Mouse (Mus musculus) C2C12 (cell line): ENCODE results near the gene Pdcd1. TPM values are rescaled to one million over a fixed set of nuclear protein-coding genes. Genes with fewer than 3 reads are reported as not detected.

ENCODE experiments used
- H3K27me3 ChIP-seq: one replicate; pipeline ENCODE4 v1.6.1; 2011; ENCODE audit not compliant: control insufficient read depth, insufficient read depth, insufficient read length
- H3K36me3 ChIP-seq: one replicate; pipeline ENCODE4 v1.6.1; 2011; ENCODE audit not compliant: control insufficient read depth, insufficient read depth
- H3K4me3 ChIP-seq: one replicate; pipeline ENCODE4 v1.5.1; 2011; ENCODE audit warnings: mild to moderate bottlenecking, control low read depth; ENCODE audit not compliant: poor library complexity, insufficient read depth, severe bottlenecking
- H3K79me2 ChIP-seq: one replicate; pipeline ENCODE4 v1.6.1; 2011; ENCODE audit not compliant: control insufficient read depth, insufficient read depth
- H3K79me3 ChIP-seq: one replicate; pipeline ENCODE4 v1.6.1; 2011; ENCODE audit warnings: low read depth, control low read depth
- H3ac ChIP-seq: one replicate; pipeline ENCODE3; 2011; ENCODE audit warnings: low read depth; ENCODE audit not compliant: control insufficient read depth, insufficient read length
- CEBPB ChIP-seq: IDR thresholded peaks from one replicate; pipeline ENCODE4 v1.6.1; 2011; ENCODE audit warnings: low read depth, mild to moderate bottlenecking, control low read depth, moderate library complexity
- CTCF ChIP-seq: IDR thresholded peaks from one replicate; pipeline ENCODE4 v1.5.1; 2011; ENCODE audit not compliant: control insufficient read depth, insufficient read depth, insufficient read length
- FOSL1 ChIP-seq: IDR thresholded peaks from one replicate; pipeline ENCODE4 v1.8.0; 2011; ENCODE audit warnings: mild to moderate bottlenecking, low read length; ENCODE audit not compliant: poor library complexity, insufficient read depth, severe bottlenecking
- MAX ChIP-seq: IDR thresholded peaks from one replicate; pipeline ENCODE4 v1.6.1; 2011; ENCODE audit warnings: mild to moderate bottlenecking, control low read depth
- MYOD1 ChIP-seq: IDR thresholded peaks from one replicate; pipeline ENCODE4 v1.6.1; 2011; ENCODE audit warnings: low read depth; ENCODE audit not compliant: control insufficient read depth, insufficient read length
- MYOG ChIP-seq: IDR thresholded peaks from one replicate; pipeline ENCODE4 v1.6.1; 2011; ENCODE audit not compliant: control insufficient read depth, insufficient read length; ENCODE audit errors: extremely low read depth
- USF1 ChIP-seq: IDR thresholded peaks from one replicate; pipeline ENCODE4 v1.6.1; 2011; ENCODE audit warnings: low read depth, mild to moderate bottlenecking, control low read depth, moderate library complexity
- polyA plus RNA-seq: library from polyadenylated mRNA; unstranded; fragments of >200 nt; fragmentation: generic; extraction: Trizol; gene quantifications from one replicate; pipeline ENCODE4 v1.2.1, GENCODE M21; 2012; ENCODE audit warnings: missing spikeins

The Pdcd1 gene
- polyA plus RNA-seq, 1 experiment: not detected

GRCm38 (mm10) chr1:93988786-93989185 lies 63.6 kb downstream of the Pdcd1 start:
- TF ChIP-seq USF1 (no peak), FOSL1 (no peak), MYOG (no peak), MYOD1 (no peak), CTCF (no peak), CEBPB (no peak), MAX (no peak)
- Histone ChIP-seq H3K79me3 (no peaks in the 10 kb centered on the region), H3K4me3 (no peak overlapping the region), H3K36me3 (no peaks in the 10 kb centered on the region), H3ac (no peak overlapping the region), H3K79me2 (no peaks in the 10 kb centered on the region), H3K27me3 (no peaks in the 10 kb centered on the region)

Other genes starting within 250 kb of the Pdcd1 start
- 6.1 TPM for gene Ing5, start 248.6 kb downstream of the Pdcd1 start, polyA plus RNA-seq
- 6.6 TPM for gene D2hgdh, start 227.6 kb downstream of the Pdcd1 start, polyA plus RNA-seq
- not detected for gene Gal3st2, start 191.2 kb downstream of the Pdcd1 start, polyA plus RNA-seq
- not detected for gene Gal3st2b, start 134.2 kb downstream of the Pdcd1 start, polyA plus RNA-seq
- not detected for gene Gal3st2c, start 62.0 kb downstream of the Pdcd1 start, polyA plus RNA-seq
- gene Neu4, start 32.1 kb downstream of the Pdcd1 start, polyA plus RNA-seq: not detected